Mouse (Mus musculus): ENCODE results near the gene Cyp3a41b. TPM values are rescaled to one million over a fixed set of nuclear protein-coding genes. Genes with fewer than 3 reads are reported as not detected.

Cyp3a41b gene
- not detected in 2 replicates for polyA plus RNA-seq (2012; rRNA removed; ENCODE audit: low replicate concordance)

GRCm38 (mm10) chr5:145584630-145585029 lies at the start of gene Cyp3a41b:
Gene Cyp3a41b, minus strand, starts transcription at chr5:145584730.

Other genes with a start within 250 kb of the Cyp3a41b start
- 3.2 and 10.4 TPM in 2 replicates for gene Cyp3a57, start 239.5 kb downstream of the Cyp3a41b start, polyA plus RNA-seq (2012; rRNA removed; ENCODE audit: low replicate concordance)
- gene Cyp3a16, start 115.0 kb downstream of the Cyp3a41b start, polyA plus RNA-seq (2012; rRNA removed; ENCODE audit: low replicate concordance), result not detected in 2 replicates
- gene Cyp3a41a, start 135.4 kb upstream of the Cyp3a41b start, polyA plus RNA-seq (2012; rRNA removed; ENCODE audit: low replicate concordance), result not detected in 2 replicates
- not detected in 2 replicates for gene Cyp3a44, start 221.1 kb upstream of the Cyp3a41b start, polyA plus RNA-seq (2012; rRNA removed; ENCODE audit: low replicate concordance)

Data from mammary gland, adult 2 months (tissue).